Mouse (Mus musculus): ENCODE measurements at regions not wholly inside any gene's neighbourhood (a gene's known extent, or its start where the extent isn't known, plus 50 kb on each side); places are given as distances from the start of the nearest gene placed in this dataset.
"Not testable (repeated sequence)": the region's sequence is repeated elsewhere in the genome, so short reads cannot be mapped to it uniquely, and the experiment has no call there.

- no peak for DNase-seq (ENCODE audit: extremely low spot score in 1 of 2, low spot score in 1 of 2)
These were observed 77.5 kb upstream of the Med13l start for GRCm38 (mm10) chr5:118483001-118483400.

DNA sequence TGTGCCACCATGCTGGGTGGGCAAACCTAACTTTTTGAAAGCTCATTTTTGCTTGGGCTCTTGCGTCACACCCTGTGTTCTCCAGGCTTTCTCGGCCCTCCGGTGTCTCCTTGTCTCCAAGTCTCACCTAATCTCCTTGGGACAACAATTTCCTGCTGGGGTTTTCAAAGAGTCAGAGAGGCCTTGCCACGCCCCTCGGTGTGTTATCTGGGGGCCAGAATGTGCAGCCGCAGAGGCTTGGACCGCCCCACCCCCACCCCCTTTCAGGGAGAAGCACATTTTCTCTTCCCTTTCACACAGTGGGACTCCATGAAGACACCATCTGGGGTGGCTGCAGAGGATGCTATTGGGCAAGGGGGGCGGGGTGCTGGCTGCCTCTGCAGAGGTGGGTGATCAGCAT, 76.9 kb upstream of the Med13l start:
- no peak for DNase-seq (ENCODE audit: extremely low spot score in 1 of 2, low spot score in 1 of 2)

GRCm38 (mm10) chr5:118485191-118485590, 75.3 kb upstream of the Med13l start:
- no peak for DNase-seq (ENCODE audit: extremely low spot score in 1 of 2, low spot score in 1 of 2)

DNA sequence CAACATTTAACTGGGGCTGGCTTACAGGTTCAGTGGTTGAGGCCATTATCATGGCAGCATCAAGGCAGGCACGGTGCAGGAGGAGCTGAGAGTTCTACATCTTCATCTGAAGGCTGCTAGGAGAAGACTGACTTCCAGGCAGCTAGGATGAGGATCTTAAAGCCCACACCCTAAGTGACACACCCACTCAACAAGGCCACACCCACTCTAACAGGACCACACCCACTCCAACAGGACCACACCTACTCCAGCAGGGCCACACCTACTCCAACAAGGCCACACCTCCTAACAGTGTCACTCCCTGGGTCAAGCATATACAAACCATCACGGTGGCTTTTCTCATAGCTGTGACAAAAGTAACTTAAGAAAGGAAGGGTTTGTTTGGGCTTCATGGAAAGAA, 68.0 kb upstream of the Med13l start:
- not testable (repeated sequence) for DNase-seq (ENCODE audit: extremely low spot score in 1 of 2, low spot score in 1 of 2)

DNA sequence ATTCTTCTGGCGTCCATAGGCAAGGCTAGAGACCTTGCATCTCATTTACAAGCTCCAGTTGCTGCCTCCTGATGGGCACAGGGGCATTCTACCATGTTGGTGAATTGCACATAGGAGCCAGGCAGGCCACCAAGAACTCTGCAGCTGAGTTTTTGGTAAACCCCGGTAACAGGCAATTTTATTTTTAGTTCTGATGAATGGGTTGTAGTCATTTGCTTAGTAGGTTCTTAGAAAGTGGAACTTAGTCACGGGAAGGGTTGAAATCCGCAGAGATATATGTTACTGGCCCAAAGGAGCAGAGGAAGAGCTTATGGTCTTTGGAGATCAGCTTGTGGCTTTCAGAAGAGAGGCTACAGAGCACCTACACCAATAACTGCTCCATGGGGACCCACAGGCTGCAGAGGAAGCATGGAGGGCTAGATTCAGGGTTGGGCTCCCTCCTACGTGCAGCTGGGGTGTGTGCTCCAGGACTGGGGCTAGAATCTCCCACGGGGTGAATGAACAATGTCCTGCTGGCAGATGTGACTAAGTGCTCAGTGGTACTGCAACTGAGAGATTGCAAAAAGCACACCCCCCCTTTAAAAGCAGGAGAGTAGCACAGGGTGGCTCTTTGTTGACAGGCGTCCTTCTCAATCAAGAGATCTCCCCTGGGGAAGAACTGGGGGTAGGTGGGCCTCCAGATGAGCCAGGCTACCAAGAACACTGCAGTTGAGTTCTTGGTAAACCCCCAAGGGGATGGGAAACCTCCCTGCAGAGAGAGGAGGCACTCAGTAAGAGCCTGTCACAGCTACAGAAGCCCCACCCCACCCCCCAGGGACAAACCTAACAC, 65.6 kb upstream of the Med13l start:
- DNase-seq (ENCODE audit: extremely low spot score in 1 of 2, low spot score in 1 of 2), result no peak

DNA sequence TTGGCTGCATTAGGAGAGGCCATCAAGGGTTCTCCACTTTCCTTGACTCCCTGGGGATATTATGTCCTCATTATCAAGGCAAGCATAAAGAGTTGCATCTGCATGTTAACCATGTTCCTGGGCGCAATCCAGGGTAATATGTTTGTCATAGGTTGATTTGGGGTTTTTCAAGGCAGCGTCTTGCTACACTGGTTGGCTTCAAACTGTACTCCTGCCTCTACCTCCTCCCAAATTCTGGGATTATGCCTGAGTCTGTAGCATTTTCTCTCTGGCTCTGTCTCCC, 65.1 kb upstream of the Med13l start:
- DNase-seq (ENCODE audit: extremely low spot score in 1 of 2, low spot score in 1 of 2), result no peak

- no peak for DNase-seq (ENCODE audit: extremely low spot score in 1 of 2, low spot score in 1 of 2)
These were observed 58.9 kb upstream of the Med13l start for GRCm38 (mm10) chr5:118501624-118502023.

DNA sequence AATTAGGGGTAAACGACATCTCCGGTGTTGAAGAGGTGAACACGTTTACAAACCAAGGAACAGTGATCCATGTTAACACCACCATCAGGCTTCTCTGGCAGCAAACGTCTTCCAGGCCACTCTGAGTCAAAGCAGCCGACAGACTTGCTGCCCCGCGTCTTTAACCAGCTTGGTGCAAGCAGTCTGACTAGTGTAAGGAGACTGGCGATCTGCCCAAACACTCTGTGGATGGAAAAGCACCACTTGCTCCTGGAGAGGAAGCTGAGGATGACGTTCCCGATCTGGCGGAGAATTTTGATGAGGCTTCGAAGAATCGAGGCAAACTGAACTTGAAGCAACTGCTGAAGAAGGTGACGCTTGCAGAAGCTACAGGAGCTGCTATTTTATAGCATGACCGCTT, 57.5 kb upstream of the Med13l start:
- peak in 1 of 2 experiments; percentile 28 for DNase-seq (ENCODE audit: extremely low spot score in 1 of 2, low spot score in 1 of 2)

DNA sequence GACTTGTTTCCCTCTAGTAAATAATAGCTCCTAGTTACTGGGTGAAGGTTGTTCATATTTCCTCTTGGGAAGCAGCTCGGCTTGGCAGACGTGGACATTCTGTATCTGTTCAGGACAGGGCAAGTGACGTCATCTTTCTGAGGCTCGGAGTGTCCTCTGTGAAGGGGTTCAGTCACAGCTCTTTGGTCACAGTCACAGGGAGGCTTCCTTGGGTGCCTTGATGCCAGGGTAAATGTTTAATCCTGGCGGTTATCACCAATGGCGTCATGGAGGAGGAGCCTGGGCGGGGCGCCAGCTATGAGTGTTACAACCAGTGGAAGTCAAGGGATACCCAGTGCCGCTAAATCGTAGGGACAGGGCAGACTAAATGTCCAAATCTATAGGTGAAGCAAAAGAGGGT, 56.3 kb upstream of the Med13l start:
- DNase-seq (ENCODE audit: extremely low spot score in 1 of 2, low spot score in 1 of 2), result no peak

GRCm38 (mm10) chr5:118504926-118505325, 55.6 kb upstream of the Med13l start:
- DNase-seq (ENCODE audit: extremely low spot score in 1 of 2, low spot score in 1 of 2), result no peak

GRCm38 (mm10) chr5:118509871-118510270, 50.6 kb upstream of the Med13l start:
- no peak for DNase-seq (ENCODE audit: extremely low spot score in 1 of 2, low spot score in 1 of 2)
